Mouse (Mus musculus) cerebellum, adult 9-10 months (tissue): ENCODE results near the gene Grm8.

Experiments used
- DNase-seq: peaks from one replicate; pipeline ENCODE4 v3.0.0; 2022

Gene Grm8

GRCm38 (mm10) chr6:28032006-28032405 lies 103.0 kb downstream of the Grm8 start:
- no peak for DNase-seq

GRCm38 (mm10) chr6:28017653-28018052 lies 117.3 kb downstream of the Grm8 start:
- DNase-seq = no peak

- DNase-seq = no peak
Observed at GRCm38 (mm10) chr6:28007001-28007400, 128.0 kb downstream of the Grm8 start.

GRCm38 (mm10) chr6:27997250-27997649 lies 137.7 kb downstream of the Grm8 start:
- no peak for DNase-seq

GRCm38 (mm10) chr6:27991241-27991640 lies 143.7 kb downstream of the Grm8 start:
- DNase-seq = no peak

- DNase-seq = no peak
Observed at GRCm38 (mm10) chr6:27982598-27982997, 152.4 kb downstream of the Grm8 start.

GRCm38 (mm10) chr6:27982021-27982420 lies 153.0 kb downstream of the Grm8 start:
- DNase-seq = no peak

GRCm38 (mm10) chr6:27977361-27977760 lies 157.6 kb downstream of the Grm8 start:
- no peak for DNase-seq

- DNase-seq = no peak
Observed at GRCm38 (mm10) chr6:27968859-27969258, 166.1 kb downstream of the Grm8 start.

GRCm38 (mm10) chr6:27967037-27967436 lies 167.9 kb downstream of the Grm8 start:
- DNase-seq = no peak

GRCm38 (mm10) chr6:27965237-27965636 lies 169.7 kb downstream of the Grm8 start:
- no peak for DNase-seq

- DNase-seq = no peak
Observed at GRCm38 (mm10) chr6:27963887-27964286, 171.1 kb downstream of the Grm8 start.

- DNase-seq = no peak
Observed at GRCm38 (mm10) chr6:27956278-27956857, 178.6 kb downstream of the Grm8 start.

- DNase-seq = no peak
Observed at GRCm38 (mm10) chr6:27951433-27951832, 183.5 kb downstream of the Grm8 start.

- no peak for DNase-seq
Observed at GRCm38 (mm10) chr6:27928058-27928457, 206.9 kb downstream of the Grm8 start.

- no peak for DNase-seq
Observed at GRCm38 (mm10) chr6:27913281-27913680, 221.7 kb downstream of the Grm8 start.

- DNase-seq = no peak
Observed at GRCm38 (mm10) chr6:27904358-27904757, 230.6 kb downstream of the Grm8 start.

- DNase-seq = no peak
Observed at GRCm38 (mm10) chr6:27902224-27902623, 232.8 kb downstream of the Grm8 start.

GRCm38 (mm10) chr6:27901396-27901795 lies 233.6 kb downstream of the Grm8 start:
- DNase-seq = no peak

- no peak for DNase-seq
Observed at GRCm38 (mm10) chr6:27895153-27895552, 239.8 kb downstream of the Grm8 start.

GRCm38 (mm10) chr6:27892886-27893285 lies 242.1 kb downstream of the Grm8 start:
- no peak for DNase-seq

GRCm38 (mm10) chr6:27888391-27888790 lies 246.6 kb downstream of the Grm8 start:
- no peak for DNase-seq

GRCm38 (mm10) chr6:27887922-27888321 lies 247.1 kb downstream of the Grm8 start:
- no peak for DNase-seq

- no peak for DNase-seq
Observed at GRCm38 (mm10) chr6:27885786-27886185, 249.2 kb downstream of the Grm8 start.

- DNase-seq = no peak
Observed at GRCm38 (mm10) chr6:27849644-27850043, 285.3 kb downstream of the Grm8 start.

GRCm38 (mm10) chr6:27836159-27836558 lies 298.8 kb downstream of the Grm8 start:
- no peak for DNase-seq
